Mouse (Mus musculus): ENCODE data around the gene 2300002M23Rik.

Gene 2300002M23Rik

DNA sequence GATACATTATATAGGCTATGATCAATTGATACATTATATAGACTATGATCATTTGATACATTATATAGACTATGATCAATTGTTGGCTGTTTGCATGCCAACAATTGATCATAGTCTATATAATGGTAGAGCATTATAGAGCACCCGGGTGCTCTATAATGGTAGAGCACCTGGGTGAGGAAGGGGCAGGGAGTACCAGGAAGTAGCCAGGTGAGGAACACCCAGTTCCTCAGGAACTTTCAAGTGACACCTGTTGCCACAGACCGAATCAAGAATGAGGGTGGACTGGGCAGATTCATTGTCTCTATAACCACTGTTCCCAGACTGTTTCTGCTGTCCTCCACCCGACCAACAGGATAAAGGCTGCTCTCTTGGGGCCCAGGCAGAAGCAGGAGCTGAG is at the start of gene 2300002M23Rik:
TSS of gene 2300002M23Rik (plus strand) at position 301 of the 400 bp plus-strand sequence.
- DNase-seq: no peak

- DNase-seq: no peak
Measured at GRCm38 (mm10) chr17:35517526-35517925, 49.7 kb upstream of the 2300002M23Rik start.

DNA sequence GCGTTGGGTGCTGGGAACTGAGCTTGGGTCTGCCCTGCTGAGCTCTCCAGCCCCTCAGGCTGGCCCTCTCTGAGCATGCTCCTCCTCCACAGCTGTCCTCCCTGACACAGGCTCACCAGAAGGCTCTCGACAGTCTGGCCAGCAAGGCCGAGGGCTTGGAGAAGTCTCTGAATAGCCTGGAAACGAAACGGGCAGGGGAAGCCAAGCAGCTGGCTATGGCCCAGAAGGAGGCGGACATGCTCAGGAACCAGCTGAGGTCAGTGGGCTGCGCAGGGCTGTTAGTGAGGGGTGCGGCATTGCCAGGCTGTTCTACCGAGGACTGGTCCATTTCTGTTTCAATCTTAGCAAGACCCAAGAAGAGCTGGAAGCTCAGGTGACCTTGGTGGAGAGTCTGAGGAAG is 42.9 kb upstream of the 2300002M23Rik start:
- no peak for DNase-seq

DNA sequence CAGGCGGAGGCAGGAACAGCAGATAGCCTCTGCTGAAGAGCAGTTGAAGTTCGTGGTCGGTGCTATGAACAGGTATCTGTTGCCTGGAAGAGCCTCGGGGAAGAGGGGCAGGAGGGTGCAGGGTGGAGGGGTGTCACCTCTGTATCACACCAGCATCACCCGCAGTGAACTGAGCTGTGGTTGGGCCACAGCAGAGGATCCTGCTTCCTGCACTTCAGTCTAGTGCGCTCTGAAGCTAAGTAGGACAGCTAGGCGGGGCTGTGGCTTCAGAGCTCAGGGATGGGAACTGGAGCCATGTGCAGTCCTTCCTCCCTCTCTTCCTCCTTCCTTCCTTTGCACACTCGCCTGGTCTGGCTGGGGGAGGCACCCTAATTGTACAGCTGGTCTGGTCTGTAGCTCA is 40.6 kb upstream of the 2300002M23Rik start:
- no peak for DNase-seq

- DNase-seq: no peak
Measured at GRCm38 (mm10) chr17:35532360-35532759, 34.9 kb upstream of the 2300002M23Rik start.

DNA sequence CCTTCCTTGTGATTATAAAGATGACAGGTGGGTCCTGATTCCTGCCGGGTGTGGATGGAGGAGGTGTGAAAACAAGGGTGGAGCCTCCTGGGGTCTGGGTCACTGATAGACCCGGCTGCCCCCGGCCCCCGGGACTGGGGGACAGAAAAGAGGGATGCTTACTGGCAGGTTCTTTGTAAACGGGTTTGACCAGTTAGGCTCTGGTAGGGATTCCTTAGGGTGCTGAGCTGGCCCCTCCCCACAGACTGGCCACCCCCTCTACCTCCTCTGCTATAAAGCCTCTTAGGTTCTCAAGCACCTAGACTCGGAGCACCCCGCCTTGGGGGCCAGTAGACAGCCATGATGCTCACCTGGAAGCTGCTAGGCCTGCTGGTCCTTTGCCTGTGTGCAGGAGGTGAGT is 34.3 kb upstream of the 2300002M23Rik start, which contains the start of gene Psors1c2:
TSS of gene Psors1c2 (plus strand) at position 301 of the 400 bp plus-strand sequence.
- DNase-seq: no peak

- DNase-seq: peak; percentile 76
Measured at GRCm38 (mm10) chr17:35534343-35534742, 32.9 kb upstream of the 2300002M23Rik start.

DNA sequence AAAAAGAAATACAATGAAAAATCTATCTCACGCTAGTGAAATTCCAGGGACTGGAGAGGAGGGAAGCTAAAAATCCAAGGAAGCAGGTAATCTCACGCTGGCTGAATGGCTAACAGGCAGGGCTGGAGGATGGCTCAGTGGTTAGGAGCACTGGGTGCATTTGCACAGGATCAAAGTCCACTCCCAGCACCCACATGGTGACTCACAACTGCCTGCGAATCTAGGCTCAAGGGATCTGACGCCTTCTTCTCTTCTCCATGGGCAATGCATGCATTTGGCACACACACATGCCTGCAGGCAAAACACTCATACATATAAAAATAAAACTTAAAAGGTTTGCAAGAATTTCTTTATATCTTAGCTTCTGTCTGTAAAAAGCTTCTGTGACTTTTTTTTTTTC is 29.8 kb upstream of the 2300002M23Rik start:
- DNase-seq: no peak

GRCm38 (mm10) chr17:35538476-35538875 is 28.8 kb upstream of the 2300002M23Rik start:
- no peak for DNase-seq

DNA sequence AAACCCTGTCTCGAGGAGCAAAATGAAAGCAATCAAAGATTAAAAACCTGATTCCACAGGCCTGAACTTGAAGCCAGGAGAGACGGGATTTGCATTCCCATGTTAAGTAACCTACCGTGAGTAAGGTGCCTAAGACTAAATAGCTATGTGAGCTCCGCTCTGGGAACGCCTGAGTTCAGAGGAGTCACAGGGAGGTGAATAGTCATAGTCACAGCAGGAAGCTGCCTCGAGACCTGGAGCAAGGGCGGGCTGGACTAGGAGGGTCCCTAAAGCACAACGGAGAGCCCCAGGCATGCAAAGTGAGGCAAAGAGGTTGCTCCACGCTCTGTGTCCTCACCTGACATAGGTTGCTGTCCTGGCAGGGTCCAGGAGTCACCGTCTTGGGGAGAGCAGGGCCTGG is 27.7 kb upstream of the 2300002M23Rik start:
- no peak for DNase-seq

DNA sequence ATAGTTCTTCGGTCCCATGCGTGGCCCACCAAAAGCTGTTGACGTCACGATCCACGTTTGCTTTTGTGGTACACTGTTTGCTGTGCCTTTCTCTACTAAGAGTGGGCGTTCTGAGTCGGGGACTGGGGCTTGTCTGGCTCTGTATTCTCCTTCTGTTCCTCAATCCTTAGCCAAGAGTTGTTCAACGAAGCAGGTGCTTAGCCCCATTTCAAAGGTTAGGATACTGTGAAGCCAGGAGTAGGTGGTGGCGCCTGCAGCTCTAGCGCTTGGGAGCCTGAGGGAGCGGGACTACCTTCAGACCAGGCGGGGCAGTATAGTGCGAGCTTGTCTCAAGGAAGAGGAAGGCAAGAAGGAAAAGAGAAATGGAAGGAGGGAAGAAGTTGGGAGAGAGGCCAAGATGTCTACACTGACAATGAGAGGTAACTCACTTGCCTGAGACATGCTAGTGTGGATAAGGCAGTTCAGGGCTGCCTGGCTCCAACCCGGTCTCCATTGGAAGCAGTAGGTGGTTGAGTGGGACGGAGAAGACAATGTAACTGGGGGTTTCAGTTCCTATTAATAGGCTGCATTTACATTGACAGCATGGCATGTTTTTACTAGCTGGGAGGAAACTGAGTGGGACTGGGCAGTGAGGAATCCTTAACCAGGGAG is 24.4 kb upstream of the 2300002M23Rik start:
- no peak for DNase-seq

DNA sequence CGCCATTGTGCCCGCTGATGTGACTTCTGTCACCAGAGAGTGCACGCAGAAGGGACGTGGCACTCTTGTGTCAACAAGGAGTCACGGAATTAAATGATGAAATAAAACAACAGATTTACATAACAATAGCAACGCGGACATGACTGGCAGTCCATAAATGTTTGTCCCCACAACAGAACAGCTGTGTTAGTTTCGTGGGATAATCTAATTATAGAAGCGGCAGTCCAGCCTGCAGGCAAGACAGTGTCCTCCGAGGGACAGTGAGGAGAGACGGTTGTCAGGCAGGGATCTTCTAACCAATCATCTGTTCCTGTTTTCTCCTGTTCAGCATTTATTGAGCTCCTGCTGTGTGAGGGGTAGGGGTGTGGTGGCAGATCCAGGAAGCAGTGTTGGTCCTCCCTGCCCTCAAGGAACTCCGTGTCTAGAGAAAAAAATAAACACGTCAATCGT is 23.8 kb upstream of the 2300002M23Rik start:
- DNase-seq: no peak

DNA sequence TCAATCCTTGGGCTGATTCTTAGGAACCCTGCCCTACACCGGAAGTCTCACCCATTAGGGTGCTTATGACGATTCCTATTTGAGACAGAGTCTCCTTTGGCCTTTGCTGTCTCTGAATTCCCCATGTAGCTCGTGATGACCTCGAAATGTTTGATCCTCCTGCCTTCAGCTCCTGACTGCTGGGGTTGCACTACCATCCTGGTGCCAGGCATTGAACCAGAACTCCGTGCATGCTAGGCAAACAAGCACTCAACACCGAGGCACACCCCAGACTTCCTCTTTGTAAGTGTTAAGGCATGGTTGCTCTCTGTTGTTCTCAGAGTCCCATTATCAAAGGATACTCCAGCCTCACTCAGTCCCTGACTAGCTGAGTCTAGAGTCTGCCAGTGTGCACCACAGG is 23.2 kb upstream of the 2300002M23Rik start:
- no peak for DNase-seq

DNA sequence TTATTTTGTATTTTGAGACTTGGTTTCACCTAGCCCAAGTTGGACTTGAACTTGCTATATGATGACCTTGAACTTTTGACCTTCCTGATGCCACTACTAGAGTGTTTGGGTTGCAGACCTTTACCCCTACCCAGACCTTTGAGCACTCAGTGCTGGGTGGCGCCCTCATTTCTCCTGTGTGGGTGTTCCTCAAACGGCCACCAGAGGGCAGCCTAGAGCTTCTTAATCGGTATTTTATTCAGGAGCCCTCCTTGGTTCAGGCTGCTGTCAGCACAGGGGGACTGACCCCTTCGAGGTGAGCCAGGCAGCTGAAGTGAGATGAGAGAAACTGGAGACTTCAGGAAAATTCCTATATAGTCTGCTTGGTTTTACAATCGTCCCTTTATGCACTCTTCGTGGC is 22.6 kb upstream of the 2300002M23Rik start:
- peak; percentile 62 for DNase-seq

DNA sequence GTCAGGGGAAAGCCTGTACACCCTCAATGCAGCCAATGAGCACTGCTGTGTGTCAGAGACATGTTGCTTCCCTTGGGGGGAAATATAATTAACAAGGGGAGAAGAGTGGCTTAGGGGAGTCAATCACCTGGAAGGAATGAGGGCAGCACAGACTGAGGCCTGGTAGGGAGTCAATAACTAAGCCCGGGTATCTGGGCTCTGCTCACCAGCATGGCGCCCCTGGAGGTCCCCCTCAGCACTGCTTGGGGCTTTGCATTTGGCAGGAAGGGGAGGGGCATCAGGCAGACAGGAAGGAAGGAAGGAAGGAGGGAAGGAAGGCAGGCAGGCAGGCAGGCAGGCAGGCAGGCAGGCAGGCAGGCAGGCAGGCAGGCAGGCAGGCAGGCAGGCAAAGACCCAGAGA is 19.8 kb upstream of the 2300002M23Rik start:
- no peak for DNase-seq

DNA sequence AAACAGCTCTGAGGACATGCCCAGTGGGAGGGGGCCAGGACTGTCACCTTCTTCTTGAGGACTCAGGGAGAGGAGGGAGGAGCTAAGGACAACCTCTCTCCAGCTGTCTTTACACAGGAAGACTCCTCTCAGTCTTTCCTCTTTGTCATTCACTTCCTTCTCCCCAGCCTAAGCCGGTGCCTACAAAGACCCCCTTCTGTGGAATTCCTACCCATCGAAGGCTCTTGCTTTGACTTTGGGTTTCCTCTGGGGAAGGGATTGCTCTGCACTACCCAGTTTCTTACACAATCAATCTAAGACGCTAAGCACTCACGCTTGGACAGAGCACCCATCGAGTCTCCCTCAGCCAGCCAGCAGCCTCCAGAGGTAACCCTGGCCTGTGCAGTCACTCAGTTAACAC is 18.6 kb upstream of the 2300002M23Rik start:
- no peak for DNase-seq

- peak; percentile 78 for DNase-seq
Measured at GRCm38 (mm10) chr17:35549437-35550142, 17.7 kb upstream of the 2300002M23Rik start.

DNA sequence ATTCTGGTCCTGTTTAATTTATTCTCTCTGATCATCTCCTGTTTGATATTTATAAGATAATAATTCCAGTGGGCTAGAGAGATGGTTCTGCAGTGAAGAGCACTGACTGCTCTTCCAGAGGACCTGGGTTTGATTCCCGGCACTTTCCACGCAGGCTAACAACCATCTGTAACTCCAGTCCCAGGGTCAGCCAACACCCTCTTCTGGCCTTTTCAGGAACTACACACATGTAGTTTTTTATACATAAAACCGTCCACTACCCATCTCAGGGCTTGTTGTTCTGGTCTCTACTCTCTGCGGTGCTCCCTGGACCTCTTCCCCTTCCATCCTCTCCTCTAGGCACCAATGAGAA is 17.1 kb upstream of the 2300002M23Rik start:
- no peak for DNase-seq

GRCm38 (mm10) chr17:35550871-35551270 is 16.4 kb upstream of the 2300002M23Rik start:
- DNase-seq: no peak

DNA sequence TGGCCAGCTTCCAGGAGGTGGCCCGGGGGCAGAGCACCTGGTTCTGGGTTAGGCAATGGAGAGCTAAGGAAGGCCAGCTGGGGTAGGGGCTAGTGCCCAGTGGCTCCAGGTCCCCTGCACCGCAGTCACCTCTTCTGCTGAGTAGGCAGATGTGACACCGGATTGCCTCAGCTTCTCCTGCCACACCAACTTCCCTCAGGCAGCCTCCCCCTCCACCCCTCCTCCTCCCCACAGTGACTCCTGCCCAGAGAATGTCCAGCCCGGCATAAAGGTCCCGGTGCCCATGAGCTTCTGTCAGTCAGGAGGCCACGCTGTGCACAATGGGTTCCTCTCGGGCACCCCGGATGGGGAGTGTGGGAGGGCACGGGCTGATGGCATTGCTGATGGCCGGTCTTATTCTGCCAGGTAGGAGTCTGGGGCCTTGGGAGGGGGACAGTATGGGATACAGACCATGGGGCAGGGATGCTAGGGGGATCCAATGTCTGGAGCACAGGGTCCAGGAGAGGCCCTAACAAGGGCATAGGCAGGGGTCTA is 15.3 kb upstream of the 2300002M23Rik start, which contains the start of gene Cdsn:
TSS of gene Cdsn (plus strand) at position 248 of the 534 bp plus-strand sequence.
- DNase-seq: no peak

DNA sequence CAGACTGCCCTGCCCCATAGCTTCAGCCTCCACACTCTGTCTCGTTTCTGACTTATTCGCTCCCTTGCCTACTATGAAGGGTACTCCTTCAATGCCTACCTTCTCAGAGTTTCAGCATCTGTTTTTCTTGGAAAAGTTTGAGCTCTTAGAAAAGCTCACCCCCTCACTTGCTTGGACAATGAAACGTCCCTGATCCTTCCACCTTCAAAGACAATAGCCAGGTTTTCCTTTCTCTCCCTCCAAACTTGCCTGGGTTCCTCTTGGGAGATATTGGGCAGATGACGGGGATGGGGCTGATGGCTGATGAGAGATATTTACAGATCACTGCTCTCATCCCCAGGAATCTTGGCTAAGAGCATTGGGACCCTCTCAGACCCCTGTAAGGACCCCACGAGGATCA is 12.9 kb upstream of the 2300002M23Rik start:
- DNase-seq: no peak

DNA sequence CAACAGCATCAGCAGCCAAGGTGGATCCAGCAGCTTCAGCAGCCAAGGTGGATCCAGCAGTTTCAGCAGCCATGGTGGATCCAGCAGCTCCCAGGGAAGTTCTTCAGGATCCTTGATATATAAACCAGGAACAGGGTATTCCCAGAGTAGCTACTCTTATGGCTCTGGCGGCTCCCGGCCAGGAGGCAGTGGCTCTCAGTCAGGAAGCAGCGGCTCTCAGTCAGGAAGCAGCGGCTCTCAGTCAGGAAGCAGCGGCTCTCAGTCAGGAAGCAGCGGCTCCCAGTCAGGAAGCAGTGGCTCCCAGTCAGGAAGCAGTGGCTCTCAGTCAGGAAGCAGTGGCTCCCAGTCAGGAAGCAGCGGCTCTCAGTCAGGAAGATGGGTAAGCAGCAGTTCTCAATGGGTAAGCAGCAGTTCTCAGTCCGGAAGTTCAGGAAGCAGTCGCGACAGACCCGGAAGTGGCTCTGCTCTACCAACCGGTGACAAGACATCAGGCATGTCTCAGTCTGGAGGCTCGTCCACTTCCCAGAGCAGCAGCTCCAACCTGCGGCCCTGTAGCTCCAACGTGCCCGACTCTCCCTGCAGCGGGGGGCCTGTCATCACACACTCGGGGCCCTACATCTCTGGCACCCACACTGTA is 12.4 kb upstream of the 2300002M23Rik start:
- no peak for DNase-seq

DNA sequence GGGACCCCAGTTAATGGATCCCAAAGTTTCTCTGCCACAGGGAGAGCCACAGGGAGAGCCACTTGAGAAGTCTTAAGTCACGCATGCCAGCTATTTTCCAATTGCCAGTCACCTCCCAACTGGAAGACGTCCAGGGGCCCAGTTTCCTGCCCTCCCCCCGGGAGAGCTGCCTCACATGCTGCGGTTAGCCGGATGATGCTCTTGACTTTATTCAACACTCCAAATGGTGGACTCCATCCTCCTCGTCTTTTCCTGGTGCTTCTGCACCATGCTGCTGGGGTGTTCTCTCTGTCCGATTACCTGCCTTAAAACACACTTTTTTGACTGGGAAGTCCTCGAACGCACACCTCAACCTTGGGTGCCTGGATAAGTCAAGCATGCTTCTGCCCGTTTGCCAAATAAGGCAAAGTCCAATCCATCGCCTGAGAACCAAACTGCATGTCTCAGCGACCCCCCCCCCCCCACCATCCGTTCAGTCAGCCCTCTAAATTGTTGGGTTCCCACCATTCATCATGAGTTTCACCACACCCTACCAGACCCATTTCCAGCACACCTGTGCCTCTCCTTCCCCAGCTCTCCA is 11.0 kb upstream of the 2300002M23Rik start:
- no peak for DNase-seq

Data from cerebellum, adult 8-10 months (tissue).